11 mouse cellular contexts compared by ENCODE assay signal in the genomic region with DNA sequence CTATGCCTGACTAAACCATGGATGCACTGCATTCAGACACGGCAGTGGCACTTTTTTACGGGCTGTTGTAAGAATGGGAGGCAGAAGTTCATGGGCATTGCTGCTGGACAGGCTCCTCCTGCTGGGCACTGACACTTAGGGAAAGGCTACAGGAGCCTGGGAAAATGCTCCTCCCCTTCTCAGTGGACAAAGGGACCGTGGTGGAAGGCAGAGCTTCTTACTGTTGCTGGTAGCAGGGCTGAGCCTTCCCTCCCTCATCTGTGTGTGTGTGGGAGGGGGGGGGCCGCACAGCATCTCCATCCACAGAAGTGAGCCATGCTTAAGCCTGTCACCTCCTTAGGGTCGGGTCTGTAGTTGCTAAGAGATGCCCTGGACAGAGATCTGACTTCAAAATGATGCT. TPM values are rescaled to one million over a fixed set of nuclear protein-coding genes. Genes with fewer than 3 reads are reported as not detected.
DNase-seq lines count a peak whose midpoint lies in the region; ATAC-seq and TF ChIP-seq lines count a peak whose summit lies in the region.
"Had no signal": no experiment of that assay in that cellular context is flagged by ENCODE, and none has a peak within 500 bp of the region (broad histone marks: within the 10 kb centered on the region; RNA-seq: fewer than 3 reads in every experiment).

No protein-coding gene starts in this region.

- H3K36me3 ChIP-seq in intestine, embryonic 14.5 days (ENCODE audit: control insufficient read depth, insufficient read depth, low read length) = peaks cover 13% of the 10 kb centered on the region; the same call in 1 of the 2 replicates
- no peaks in the 10 kb centered on the region for H3K36me3 ChIP-seq in intestine, embryonic 15.5 days
- H3K36me3 ChIP-seq in spleen, adult 2 months (ENCODE audit: control insufficient read depth, insufficient read depth, low read length) = no peaks in the 10 kb centered on the region
- peaks cover 27% of the 10 kb centered on the region for H3K36me3 ChIP-seq in midbrain, embryonic 12.5 days

- H3K4me2 ChIP-seq in intestine, embryonic 14.5 days (ENCODE audit: low read length) = no peak overlapping the region
- H3K4me2 ChIP-seq in intestine, embryonic 15.5 days (replicated peaks) = no peak overlapping the region
- H3K4me2 ChIP-seq in midbrain, embryonic 12.5 days (replicated peaks) = no peak overlapping the region
- H3K4me2 ChIP-seq: forebrain, embryonic 13.5 days; limb, embryonic 13.5 days had no signal

- H3K9me3 ChIP-seq in intestine, embryonic 14.5 days (ENCODE audit: control insufficient read depth, low read length) = no peaks in the 10 kb centered on the region
- H3K9me3 ChIP-seq in intestine, embryonic 15.5 days = no peaks in the 10 kb centered on the region
- no peaks in the 10 kb centered on the region for H3K9me3 ChIP-seq in midbrain, embryonic 12.5 days
- H3K9me3 ChIP-seq: forebrain, embryonic 13.5 days; limb, embryonic 13.5 days had no signal

- no peak overlapping the region for H3K27ac ChIP-seq in intestine, embryonic 14.5 days (ENCODE audit: low read depth)
- no peak overlapping the region for H3K27ac ChIP-seq in intestine, embryonic 15.5 days
- peak overlapping the region; percentile 65 for H3K27ac ChIP-seq in spleen, adult 2 months (ENCODE audit: insufficient read depth, low read length)
- H3K27ac ChIP-seq in midbrain, embryonic 12.5 days (replicated peaks) = no peak overlapping the region
- H3K27ac ChIP-seq: forebrain, embryonic 13.5 days; limb, embryonic 13.5 days had no signal

- WGBS in intestine, embryonic 14.5 days = 75% methylated on average over 5 of the region's 5 CpGs
- WGBS in intestine, embryonic 15.5 days = 66% methylated on average over 5 of the region's 5 CpGs
- WGBS in spleen, adult 2 months = 43% methylated on average over 5 of the region's 5 CpGs
- 47% methylated on average over 5 of the region's 5 CpGs for WGBS in midbrain, embryonic 12.5 days

- ATAC-seq in intestine, embryonic 14.5 days (replicated peaks; ENCODE audit: low FRiP score, low TSS enrichment, low read depth) = no peak
- no peak for ATAC-seq in intestine, embryonic 15.5 days
- peak; percentile 57; the same call in 1 of the 2 replicates for ATAC-seq in midbrain, embryonic 12.5 days (ENCODE audit: low FRiP score, low read depth)

- no peak for TF ChIP-seq CTCF in spleen, adult 2 months (IDR thresholded peaks at IDR 0.05; ENCODE audit: extremely low read depth, insufficient read depth, insufficient read length, insufficient replicate concordance)

- H3K27me3 ChIP-seq in intestine, embryonic 14.5 days (replicated peaks; ENCODE audit: control insufficient read depth, insufficient read depth, low read length) = no peaks in the 10 kb centered on the region
- no peaks in the 10 kb centered on the region for H3K27me3 ChIP-seq in intestine, embryonic 15.5 days (replicated peaks)
- H3K27me3 ChIP-seq in spleen, adult 2 months (ENCODE audit: control insufficient read depth, insufficient read depth, low read length) = no peaks in the 10 kb centered on the region
- no peaks in the 10 kb centered on the region for H3K27me3 ChIP-seq in midbrain, embryonic 12.5 days
- H3K27me3 ChIP-seq: forebrain, embryonic 13.5 days; limb, embryonic 13.5 days had no signal

- no peak overlapping the region for H3K9ac ChIP-seq in intestine, embryonic 14.5 days (ENCODE audit: low read length)
- no peak overlapping the region for H3K9ac ChIP-seq in intestine, embryonic 15.5 days
- H3K9ac ChIP-seq in midbrain, embryonic 12.5 days (replicated peaks) = no peak overlapping the region
- H3K9ac ChIP-seq: forebrain, embryonic 13.5 days; limb, embryonic 13.5 days had no signal

- peak; percentile 32 for DNase-seq in intestine, embryonic 14.5 days (ENCODE audit: low spot score)
- no peak for DNase-seq in spleen, adult 2 months (ENCODE audit: low read depth in 1 of 2, low spot score in 2 of 2)
- no peak for DNase-seq in spleen, adult 12 weeks (ENCODE audit: low spot score)
- peak; percentile 53 for DNase-seq in thymus, postnatal 4 days
- DNase-seq in adrenal gland, postnatal 14 days = no peak

- no peaks in the 10 kb centered on the region for H3K4me1 ChIP-seq in intestine, embryonic 14.5 days (replicated peaks; ENCODE audit: control insufficient read depth, insufficient read depth, low read length)
- H3K4me1 ChIP-seq in intestine, embryonic 15.5 days (replicated peaks) = peaks cover 11% of the 10 kb centered on the region; the same call in 1 of the 2 replicates
- H3K4me1 ChIP-seq in spleen, adult 2 months (ENCODE audit: control insufficient read depth, insufficient read depth, insufficient read length) = peaks cover 42% of the 10 kb centered on the region
- H3K4me1 ChIP-seq in midbrain, embryonic 12.5 days = no peaks in the 10 kb centered on the region

- H3K4me3 ChIP-seq in intestine, embryonic 14.5 days (ENCODE audit: low read depth, low read length) = no peak overlapping the region
- no peak overlapping the region for H3K4me3 ChIP-seq in intestine, embryonic 15.5 days (replicated peaks)
- H3K4me3 ChIP-seq in spleen, adult 2 months (ENCODE audit: extremely low read depth, insufficient read depth, insufficient read length) = peak overlapping the region; percentile 14; the same call in 1 of the 2 replicates
- no peak overlapping the region for H3K4me3 ChIP-seq in midbrain, embryonic 12.5 days
- H3K4me3 ChIP-seq: forebrain, embryonic 13.5 days; limb, embryonic 13.5 days had no signal

- no peak for TF ChIP-seq POLR2A in spleen, adult 2 months (IDR thresholded peaks at IDR 0.05; ENCODE audit: low read depth, low read length)

RNA-seq across cellular contexts. Expression of a gene that starts 5.2 kb away (rescaled TPM):
- not detected in 2 replicates for polyA plus RNA-seq in intestine, embryonic 14.5 days (2014; fragmentation: Nextera tagmentation; extraction: Ambion mirVana)
- not detected in 2 replicates for polyA plus RNA-seq in intestine, embryonic 15.5 days (2015; fragmentation: Nextera tagmentation; extraction: Ambion mirVana)
- polyA plus RNA-seq in spleen, adult 2 months (2012; rRNA removed) = not detected in 2 replicates
- not detected in 2 replicates for polyA plus RNA-seq in midbrain, embryonic 12.5 days (2016; fragmentation: Nextera tagmentation; extraction: Ambion mirVana)
- not detected in 2 replicates for total RNA-seq in adrenal gland, postnatal 14 days (2021)
- total RNA-seq: layer of hippocampus, adult 18-20 months had no signal
- polyA plus RNA-seq: forebrain, embryonic 13.5 days; limb, embryonic 13.5 days; stomach, embryonic 14.5 days had no signal

RNA-seq across cellular contexts. Expression of a gene that starts 23.3 kb away (rescaled TPM):
- polyA plus RNA-seq in intestine, embryonic 14.5 days (2014; fragmentation: Nextera tagmentation; extraction: Ambion mirVana) = 23.9 and 24.2 TPM in 2 replicates
- 20.0 and 21.7 TPM in 2 replicates for polyA plus RNA-seq in intestine, embryonic 15.5 days (2015; fragmentation: Nextera tagmentation; extraction: Ambion mirVana)
- 1.5 TPM in 2 replicates for polyA plus RNA-seq in spleen, adult 2 months (2012; rRNA removed)
- polyA plus RNA-seq in midbrain, embryonic 12.5 days (2016; fragmentation: Nextera tagmentation; extraction: Ambion mirVana) = 5.1 and 5.3 TPM in 2 replicates
- 6.8 and 6.9 TPM in 2 replicates for total RNA-seq in adrenal gland, postnatal 14 days (2021)

RNA-seq across cellular contexts. Expression of a gene that starts 24.5 kb away (rescaled TPM):
- 29.7 and 33.5 TPM in 2 replicates for polyA plus RNA-seq in intestine, embryonic 14.5 days (2014; fragmentation: Nextera tagmentation; extraction: Ambion mirVana)
- polyA plus RNA-seq in intestine, embryonic 15.5 days (2015; fragmentation: Nextera tagmentation; extraction: Ambion mirVana) = 21.2 and 23.3 TPM in 2 replicates
- 4.4 and 5.1 TPM in 2 replicates for polyA plus RNA-seq in spleen, adult 2 months (2012; rRNA removed)
- 20.4 and 23.6 TPM in 2 replicates for polyA plus RNA-seq in midbrain, embryonic 12.5 days (2016; fragmentation: Nextera tagmentation; extraction: Ambion mirVana)
- 12.7 and 13.1 TPM in 2 replicates for total RNA-seq in adrenal gland, postnatal 14 days (2021)

Comparison
In these comparisons a context has a peak if more than half of its experiments do, and no peak if none do; other contexts are left out.
1. DNase-seq: peak in intestine, embryonic 14.5 days (single experiment) and thymus, postnatal 4 days (single experiment); none in spleen, adult 2 months (0 of 2), spleen, adult 12 weeks (single experiment) and adrenal gland, postnatal 14 days (single experiment).